Mouse (Mus musculus): ENCODE results near the gene Crtc3. TPM values are rescaled to one million over a fixed set of nuclear protein-coding genes. Genes with fewer than 3 reads are reported as not detected.

The Crtc3 gene
- polyA plus RNA-seq, 1 experiment from 2014 or later, result 8.4 TPM

DNA sequence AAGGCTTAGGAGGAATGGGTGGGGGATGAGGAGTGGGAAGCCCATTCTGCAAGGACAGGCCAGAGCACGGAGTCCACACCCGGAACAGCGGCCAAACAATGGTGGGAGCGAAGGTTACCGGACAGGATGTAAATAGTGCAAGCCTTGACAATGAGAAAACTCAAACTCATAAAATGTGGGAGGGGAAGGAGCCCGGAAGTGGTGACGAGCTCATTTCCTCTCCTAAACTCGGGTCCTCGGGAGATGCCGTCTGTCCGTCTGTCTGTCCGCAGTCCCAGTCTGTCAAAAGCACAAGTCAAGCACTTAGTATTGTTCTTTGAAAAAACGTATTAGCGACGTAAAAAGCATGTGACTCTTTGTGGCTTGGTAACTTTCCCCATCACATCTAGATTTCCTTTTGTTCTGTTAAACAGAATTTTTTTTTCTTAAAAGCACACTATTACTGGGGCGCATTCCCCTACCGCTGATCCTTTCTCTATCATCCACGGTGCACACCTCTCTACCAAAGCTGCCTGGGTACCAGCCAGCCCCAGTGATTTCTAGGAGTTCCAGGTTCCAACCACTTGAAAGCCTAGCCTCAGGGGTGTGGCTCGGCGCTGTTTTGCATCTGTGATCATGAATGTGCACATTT, 105.7 kb downstream of the Crtc3 start:
- Histone ChIP-seq H3K4me1 (peaks cover 26% of the 10 kb centered on the region), H3K4me3 (no peak overlapping the region), H3K27me3 (ENCODE audit: low read depth, poor library complexity, severe bottlenecking) (no peaks in the 10 kb centered on the region), H3K36me3 (no peaks in the 10 kb centered on the region), H3K9me3 (replicated peaks) (no peaks in the 10 kb centered on the region), H3K27ac (replicated peaks) (no peak overlapping the region; the same call in 1 of the 2 replicates)
- no peak for DNase-seq (ENCODE audit: low spot score)
- 79% methylated on average over 20 of the region's 20 CpGs for WGBS

DNA sequence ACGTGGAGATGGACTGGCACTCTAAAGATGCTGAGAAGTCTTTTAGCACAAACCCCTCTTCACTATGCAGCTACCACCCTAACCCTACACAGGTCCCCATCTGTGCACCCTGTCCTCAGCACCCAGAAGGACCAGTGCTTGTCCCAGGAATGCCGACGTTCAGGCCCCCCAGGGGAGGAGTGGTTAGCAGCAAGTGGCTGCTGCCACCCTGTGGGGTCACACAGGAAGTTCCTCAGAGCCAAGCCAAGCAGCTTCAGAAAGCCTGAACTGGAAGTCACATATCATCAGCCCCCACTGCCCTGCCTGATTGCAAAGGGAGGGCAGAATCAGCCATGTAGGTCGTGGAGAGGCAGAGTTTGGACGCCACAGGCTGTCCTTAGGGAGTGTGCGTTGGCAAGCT, 108.3 kb downstream of the Crtc3 start:
- DNase-seq (ENCODE audit: low spot score), result no peak
- no peak overlapping the region for H3K27ac ChIP-seq (replicated peaks)
- no peaks in the 10 kb centered on the region for H3K9me3 ChIP-seq (replicated peaks)
- H3K4me3 ChIP-seq, result no peak overlapping the region
- WGBS, result 30% methylated on average over 6 of the region's 6 CpGs
- peaks cover 7% of the 10 kb centered on the region for H3K4me1 ChIP-seq
- H3K36me3 ChIP-seq, result no peaks in the 10 kb centered on the region
- no peaks in the 10 kb centered on the region for H3K27me3 ChIP-seq (ENCODE audit: low read depth, poor library complexity, severe bottlenecking)

GRCm38 (mm10) chr7:80577417-80577980, 111.2 kb downstream of the Crtc3 start:
- WGBS, result 80% methylated on average over 14 of the region's 14 CpGs
- no peaks in the 10 kb centered on the region for H3K27me3 ChIP-seq (ENCODE audit: low read depth, poor library complexity, severe bottlenecking)
- H3K4me1 ChIP-seq, result peaks cover under 1% of the 10 kb centered on the region
- H3K36me3 ChIP-seq, result no peaks in the 10 kb centered on the region
- no peak for DNase-seq (ENCODE audit: low spot score)
- no peak overlapping the region for H3K4me3 ChIP-seq
- no peak overlapping the region for H3K27ac ChIP-seq (replicated peaks)
- H3K9me3 ChIP-seq (replicated peaks), result no peaks in the 10 kb centered on the region

- Histone ChIP-seq H3K4me3 (no peak overlapping the region), H3K9me3 (replicated peaks) (no peaks in the 10 kb centered on the region), H3K27me3 (ENCODE audit: low read depth, poor library complexity, severe bottlenecking) (no peaks in the 10 kb centered on the region), H3K4me1 (no peaks in the 10 kb centered on the region), H3K36me3 (no peaks in the 10 kb centered on the region), H3K27ac (replicated peaks) (no peak overlapping the region)
- no peak for DNase-seq (ENCODE audit: low spot score)
- 52% methylated on average over 3 of the region's 3 CpGs for WGBS
Observed at GRCm38 (mm10) chr7:80576626-80577025, 112.1 kb downstream of the Crtc3 start.

DNA sequence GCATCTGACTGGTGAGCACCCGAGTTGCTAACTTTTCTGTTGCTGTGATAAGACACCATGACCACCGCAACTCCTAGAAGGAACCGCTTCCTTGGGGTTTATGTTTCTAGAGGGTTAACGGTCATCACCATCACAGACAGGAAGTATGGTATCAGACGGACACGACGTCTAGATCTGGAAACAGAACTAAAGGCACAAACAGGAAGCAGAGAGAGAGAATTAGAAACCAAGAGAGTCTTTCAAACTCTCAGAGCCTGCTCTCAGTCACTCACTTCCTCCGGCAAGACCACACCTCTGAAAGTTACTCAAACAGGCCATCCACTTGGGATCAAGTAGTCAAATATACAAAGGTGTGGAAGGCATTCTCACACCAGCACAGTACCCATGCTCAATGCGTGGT, 112.9 kb downstream of the Crtc3 start:
- Histone ChIP-seq H3K27me3 (ENCODE audit: low read depth, poor library complexity, severe bottlenecking) (no peaks in the 10 kb centered on the region), H3K4me3 (no peak overlapping the region), H3K4me1 (no peaks in the 10 kb centered on the region), H3K36me3 (no peaks in the 10 kb centered on the region), H3K27ac (replicated peaks) (no peak overlapping the region), H3K9me3 (replicated peaks) (no peaks in the 10 kb centered on the region)
- WGBS, result 89% methylated on average over 9 of the region's 9 CpGs
- DNase-seq (ENCODE audit: low spot score), result no peak

DNA sequence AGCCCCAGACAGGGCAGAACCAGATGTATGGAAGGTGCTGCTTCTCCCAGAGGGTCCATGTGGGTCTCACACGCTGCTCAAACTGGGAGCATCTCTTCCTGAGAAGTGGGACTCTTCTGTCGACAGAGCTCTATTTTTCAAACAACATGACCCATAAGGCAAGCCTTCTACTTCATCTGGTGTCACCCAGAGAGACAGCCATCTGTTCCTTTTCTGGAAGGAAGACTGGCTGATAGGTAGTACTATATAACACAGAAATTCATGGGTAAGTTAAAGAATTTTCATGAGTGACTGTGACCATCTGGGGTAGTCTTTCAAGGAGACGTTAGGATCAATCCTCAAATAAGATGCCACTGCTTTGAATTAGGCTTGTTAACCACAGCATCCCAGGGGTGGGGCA, 115.6 kb downstream of the Crtc3 start:
- Histone ChIP-seq H3K27me3 (ENCODE audit: low read depth, poor library complexity, severe bottlenecking) (no peaks in the 10 kb centered on the region), H3K27ac (replicated peaks) (no peak overlapping the region), H3K4me1 (no peaks in the 10 kb centered on the region), H3K4me3 (no peak overlapping the region), H3K36me3 (no peaks in the 10 kb centered on the region), H3K9me3 (replicated peaks) (no peaks in the 10 kb centered on the region)
- no peak for DNase-seq (ENCODE audit: low spot score)
- WGBS, result 66% methylated on average over 3 of the region's 3 CpGs

DNA sequence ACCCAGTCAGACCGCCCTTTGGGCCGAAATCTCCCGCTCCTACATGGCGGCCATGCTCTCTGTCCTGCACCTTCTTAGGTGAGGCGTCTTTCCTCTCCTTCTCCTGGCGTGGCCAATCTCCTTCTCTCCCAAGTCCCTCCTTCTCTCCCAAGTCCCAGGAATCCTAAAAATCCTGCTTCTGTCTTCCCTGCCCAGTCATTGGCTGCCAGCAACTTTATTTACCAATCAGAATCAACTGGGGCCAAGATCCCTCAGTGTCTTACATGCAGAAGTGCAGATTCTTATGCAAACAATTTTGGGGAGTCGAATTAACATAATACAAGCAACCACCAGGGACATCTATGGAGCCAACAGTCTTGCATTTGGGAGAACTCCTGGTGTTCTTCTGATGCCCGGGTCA, 120.7 kb downstream of the Crtc3 start:
- no peaks in the 10 kb centered on the region for H3K27me3 ChIP-seq (ENCODE audit: low read depth, poor library complexity, severe bottlenecking)
- no peaks in the 10 kb centered on the region for H3K4me1 ChIP-seq
- H3K36me3 ChIP-seq, result no peaks in the 10 kb centered on the region
- H3K27ac ChIP-seq (replicated peaks), result no peak overlapping the region
- 82% methylated on average over 8 of the region's 8 CpGs for WGBS
- no peaks in the 10 kb centered on the region for H3K9me3 ChIP-seq (replicated peaks)
- no peak for DNase-seq (ENCODE audit: low spot score)
- H3K4me3 ChIP-seq, result no peak overlapping the region

DNA sequence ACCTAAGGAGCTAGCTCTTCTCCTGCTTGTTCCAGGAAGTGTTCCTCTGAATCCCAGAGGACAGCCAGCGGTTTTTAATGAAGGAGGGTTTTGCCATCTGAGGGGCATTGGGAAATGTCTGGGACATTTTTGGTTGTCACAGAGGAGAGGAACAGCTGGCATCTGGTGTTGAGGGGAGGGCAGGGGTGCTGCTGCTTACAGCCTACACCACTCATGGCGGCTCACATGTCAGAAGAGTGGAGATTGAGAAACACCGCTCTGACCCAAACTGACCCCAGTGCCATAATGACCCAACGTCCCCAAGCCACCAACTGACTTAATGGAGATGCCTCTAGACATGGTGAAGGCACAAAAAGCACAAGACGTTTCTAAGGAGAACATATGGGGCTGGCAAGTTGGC, 126.7 kb downstream of the Crtc3 start:
- DNase-seq (ENCODE audit: low spot score), result no peak
- Histone ChIP-seq H3K27ac (replicated peaks) (no peak overlapping the region), H3K4me1 (no peaks in the 10 kb centered on the region), H3K9me3 (replicated peaks) (no peaks in the 10 kb centered on the region), H3K36me3 (no peaks in the 10 kb centered on the region), H3K4me3 (no peak overlapping the region), H3K27me3 (ENCODE audit: low read depth, poor library complexity, severe bottlenecking) (no peaks in the 10 kb centered on the region)
- WGBS, result 81% methylated on average over 5 of the region's 5 CpGs

GRCm38 (mm10) chr7:80561271-80561670, 127.4 kb downstream of the Crtc3 start:
- H3K27ac ChIP-seq (replicated peaks), result no peak overlapping the region
- H3K36me3 ChIP-seq, result no peaks in the 10 kb centered on the region
- H3K4me1 ChIP-seq, result no peaks in the 10 kb centered on the region
- H3K4me3 ChIP-seq, result no peak overlapping the region
- no peak for DNase-seq (ENCODE audit: low spot score)
- H3K27me3 ChIP-seq (ENCODE audit: low read depth, poor library complexity, severe bottlenecking), result no peaks in the 10 kb centered on the region
- H3K9me3 ChIP-seq (replicated peaks), result no peaks in the 10 kb centered on the region
- WGBS, result 84% methylated on average over 9 of the region's 9 CpGs

- Histone ChIP-seq H3K36me3 (no peaks in the 10 kb centered on the region), H3K4me3 (no peak overlapping the region), H3K27ac (replicated peaks) (no peak overlapping the region), H3K9me3 (replicated peaks) (no peaks in the 10 kb centered on the region), H3K4me1 (no peaks in the 10 kb centered on the region), H3K27me3 (ENCODE audit: low read depth, poor library complexity, severe bottlenecking) (no peaks in the 10 kb centered on the region)
- WGBS, result 75% methylated on average over 5 of the region's 5 CpGs
- DNase-seq (ENCODE audit: low spot score), result no peak
Observed at GRCm38 (mm10) chr7:80558572-80558971, 130.1 kb downstream of the Crtc3 start.

- Histone ChIP-seq H3K27ac (replicated peaks) (no peak overlapping the region), H3K4me3 (no peak overlapping the region), H3K27me3 (ENCODE audit: low read depth, poor library complexity, severe bottlenecking) (no peaks in the 10 kb centered on the region), H3K36me3 (no peaks in the 10 kb centered on the region), H3K9me3 (replicated peaks) (no peaks in the 10 kb centered on the region), H3K4me1 (no peaks in the 10 kb centered on the region)
- WGBS, result 62% methylated on average over 8 of the region's 8 CpGs
- DNase-seq (ENCODE audit: low spot score), result no peak
Observed at GRCm38 (mm10) chr7:80558101-80558500, 130.6 kb downstream of the Crtc3 start.

DNA sequence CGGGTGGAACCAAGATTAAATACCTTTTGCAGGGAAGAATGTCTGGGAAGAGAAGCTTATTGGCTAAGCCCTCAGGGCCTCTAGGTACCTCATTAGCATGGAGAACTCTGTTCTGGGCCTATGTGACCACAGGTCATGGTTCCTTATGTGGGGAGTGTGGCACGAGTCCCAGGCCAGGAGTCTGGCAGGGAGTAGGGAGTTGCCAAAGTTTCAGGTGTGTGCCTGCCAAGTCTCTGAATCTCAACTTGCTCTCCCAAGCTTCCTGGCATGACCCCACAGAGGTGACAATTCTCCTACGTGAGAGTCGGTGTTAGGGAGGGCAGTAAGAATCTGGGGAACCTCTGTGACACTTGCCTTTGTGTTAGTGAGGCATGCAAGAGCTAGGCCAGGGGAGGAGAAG, 131.5 kb downstream of the Crtc3 start:
- no peak overlapping the region for H3K27ac ChIP-seq (replicated peaks)
- no peak for DNase-seq (ENCODE audit: low spot score)
- H3K4me3 ChIP-seq, result no peak overlapping the region
- H3K9me3 ChIP-seq (replicated peaks), result no peaks in the 10 kb centered on the region
- no peaks in the 10 kb centered on the region for H3K27me3 ChIP-seq (ENCODE audit: low read depth, poor library complexity, severe bottlenecking)
- H3K36me3 ChIP-seq, result no peaks in the 10 kb centered on the region
- 86% methylated on average over 4 of the region's 4 CpGs for WGBS
- no peaks in the 10 kb centered on the region for H3K4me1 ChIP-seq

DNA sequence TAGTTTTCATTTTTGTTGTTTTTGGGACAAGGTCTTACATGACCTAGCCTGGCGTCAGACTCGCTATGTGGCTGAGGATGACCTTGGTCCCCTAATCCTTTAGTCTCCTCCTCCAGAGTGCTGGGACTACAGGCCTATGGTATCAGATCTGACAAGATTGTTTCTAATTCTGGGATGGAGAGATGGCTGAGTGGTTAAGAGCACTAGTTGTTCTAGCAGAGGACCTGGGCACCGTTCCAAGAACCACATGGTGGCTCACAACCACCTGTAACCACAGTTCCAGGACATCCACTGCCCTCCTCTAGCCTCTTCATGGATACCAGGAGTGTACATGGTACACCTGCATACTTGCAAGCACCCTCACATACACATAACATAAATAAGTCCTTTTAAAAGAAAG, 132.5 kb downstream of the Crtc3 start:
- Histone ChIP-seq H3K9me3 (replicated peaks) (no peaks in the 10 kb centered on the region), H3K27ac (replicated peaks) (no peak overlapping the region), H3K36me3 (no peaks in the 10 kb centered on the region), H3K27me3 (ENCODE audit: low read depth, poor library complexity, severe bottlenecking) (no peaks in the 10 kb centered on the region), H3K4me3 (no peak overlapping the region), H3K4me1 (no peaks in the 10 kb centered on the region)
- DNase-seq (ENCODE audit: low spot score), result no peak
- WGBS, result 79% methylated on average over 3 of the region's 3 CpGs

DNA sequence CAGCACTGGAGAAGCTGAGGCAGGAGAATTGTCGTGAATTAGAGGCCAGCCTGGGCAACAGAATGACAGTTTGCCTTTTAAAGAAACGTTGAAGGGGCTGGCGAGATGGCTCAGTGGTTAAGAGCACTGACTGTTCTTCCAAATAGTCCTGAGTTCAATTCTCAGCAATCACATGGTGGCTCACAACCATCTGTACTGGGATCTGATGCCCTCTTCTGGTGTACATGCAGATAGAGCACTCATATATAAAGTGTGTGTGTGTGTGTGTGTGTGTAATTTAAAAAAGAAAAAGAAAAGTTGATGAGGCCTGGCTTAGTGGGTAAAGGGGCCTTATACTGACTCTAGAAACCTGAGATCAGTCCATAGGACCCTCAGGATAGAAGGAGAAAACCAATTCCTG, 133.5 kb downstream of the Crtc3 start:
- Histone ChIP-seq H3K4me3 (no peak overlapping the region), H3K27me3 (ENCODE audit: low read depth, poor library complexity, severe bottlenecking) (no peaks in the 10 kb centered on the region), H3K4me1 (no peaks in the 10 kb centered on the region), H3K9me3 (replicated peaks) (no peaks in the 10 kb centered on the region), H3K36me3 (no peaks in the 10 kb centered on the region), H3K27ac (replicated peaks) (no peak overlapping the region)
- WGBS, result 76% methylated on average over 3 of the region's 3 CpGs
- no peak for DNase-seq (ENCODE audit: low spot score)
